Mouse (Mus musculus) liver, embryonic 14 days (tissue): ENCODE data around the gene Cenpj. TPM values are rescaled to one million over a fixed set of nuclear protein-coding genes. Genes with fewer than 3 reads are reported as not detected.

Experiments
- polyA plus RNA-seq: library from polyadenylated mRNA; depleted of rRNA; stranded (reverse); fragments of >200 nt; gene quantifications from 2 replicates; pipeline ENCODE4 v1.2.3, GENCODE M21; 2012; rRNA removed

The Cenpj gene
- 4.0 and 4.5 TPM in 2 replicates for polyA plus RNA-seq

GRCm38 (mm10) chr14:56575416-56575815, at the start of gene Cenpj, which contains the start of gene Parp4:
Gene Cenpj (minus strand): TSS chr14:56575425.
Gene Parp4 (plus strand): TSS chr14:56575619.

Other genes with a start within 250 kb of the Cenpj start
- not detected in 2 replicates for gene Atp12a, start 210.4 kb downstream of the Cenpj start, polyA plus RNA-seq
- 0.92 and 1.1 TPM in 2 replicates for gene Rnf17, start 172.8 kb downstream of the Cenpj start, polyA plus RNA-seq
- gene Parp4, start 194 bp upstream of the Cenpj start, polyA plus RNA-seq, result 1.9 and 2.0 TPM in 2 replicates
- gene Mphosph8, start 92.8 kb upstream of the Cenpj start, polyA plus RNA-seq, result 9.1 and 10.5 TPM in 2 replicates
- gene Pspc1, start 202.9 kb upstream of the Cenpj start, polyA plus RNA-seq, result 12.6 and 15.6 TPM in 2 replicates
- 6.2 and 6.9 TPM in 2 replicates for gene Zmym5, start 236.3 kb upstream of the Cenpj start, polyA plus RNA-seq